Mouse (Mus musculus): ENCODE results near the gene Fntb. TPM values are rescaled to one million over a fixed set of nuclear protein-coding genes. Genes with fewer than 3 reads are reported as not detected.

Fntb gene
- polyA plus RNA-seq (2011; ENCODE audit: insufficient read depth, insufficient read length, low read depth, missing spikeins): 68.6 and 81.0 TPM in 2 replicates

GRCm38 (mm10) chr12:76765354-76765851 lies at the start of gene Fntb, which contains the start of gene Churc1:
Gene Fntb (plus strand): TSS chr12:76765589.
Gene Churc1 (plus strand): TSS chr12:76765538.
- Histone ChIP-seq H3K4me3 (ENCODE audit: low read depth, low read length) (peak within 1 kb of the TSS; percentile 83), H3K36me3 (ENCODE audit: control insufficient read depth, insufficient read depth, low read length, poor library complexity, severe bottlenecking) (no peaks in the 10 kb centered on the region), H3K9me3 (replicated peaks; ENCODE audit: control insufficient read depth, insufficient read depth, low read length, poor library complexity, severe bottlenecking) (no peaks in the 10 kb centered on the region), H3K9ac (ENCODE audit: low read depth, poor library complexity, severe bottlenecking) (peak within 1 kb of the TSS; percentile 35), H3K4me1 (ENCODE audit: control insufficient read depth, insufficient read depth, low read length) (no peaks in the 10 kb centered on the region), H3K27me3 (ENCODE audit: control insufficient read depth, insufficient read depth, low read length, poor library complexity, severe bottlenecking) (no peaks in the 10 kb centered on the region), H3K27ac (ENCODE audit: insufficient read depth, low read length) (no peak within 1 kb of the TSS)
- no peak for TF ChIP-seq POLR2A (IDR thresholded peaks at IDR 0.05; ENCODE audit: insufficient read depth, low read length)
- no peak for TF ChIP-seq CTCF (IDR thresholded peaks at IDR 0.05; ENCODE audit: low read depth, low read length)
- no peak for TF ChIP-seq EP300 (IDR thresholded peaks at IDR 0.05; ENCODE audit: insufficient read depth, low read depth, low read length)

GRCm38 (mm10) chr12:76718384-76718783 lies 47.0 kb upstream of the Fntb start:
- Histone ChIP-seq H3K27me3 (ENCODE audit: control insufficient read depth, insufficient read depth, low read length, poor library complexity, severe bottlenecking) (no peaks in the 10 kb centered on the region), H3K4me1 (ENCODE audit: control insufficient read depth, insufficient read depth, low read length) (no peaks in the 10 kb centered on the region), H3K4me3 (ENCODE audit: low read depth, low read length) (no peak overlapping the region), H3K27ac (ENCODE audit: insufficient read depth, low read length) (no peak overlapping the region), H3K36me3 (ENCODE audit: control insufficient read depth, insufficient read depth, low read length, poor library complexity, severe bottlenecking) (no peaks in the 10 kb centered on the region), H3K9ac (ENCODE audit: low read depth, poor library complexity, severe bottlenecking) (no peak overlapping the region), H3K9me3 (replicated peaks; ENCODE audit: control insufficient read depth, insufficient read depth, low read length, poor library complexity, severe bottlenecking) (no peaks in the 10 kb centered on the region)
- TF ChIP-seq EP300 (IDR thresholded peaks at IDR 0.05; ENCODE audit: insufficient read depth, low read depth, low read length) (no peak), CTCF (IDR thresholded peaks at IDR 0.05; ENCODE audit: low read depth, low read length) (no peak), POLR2A (IDR thresholded peaks at IDR 0.05; ENCODE audit: insufficient read depth, low read length) (no peak)

GRCm38 (mm10) chr12:76720572-76720971 lies 44.8 kb upstream of the Fntb start:
- Histone ChIP-seq H3K27me3 (ENCODE audit: control insufficient read depth, insufficient read depth, low read length, poor library complexity, severe bottlenecking) (no peaks in the 10 kb centered on the region), H3K36me3 (ENCODE audit: control insufficient read depth, insufficient read depth, low read length, poor library complexity, severe bottlenecking) (no peaks in the 10 kb centered on the region), H3K4me1 (ENCODE audit: control insufficient read depth, insufficient read depth, low read length) (no peaks in the 10 kb centered on the region), H3K27ac (ENCODE audit: insufficient read depth, low read length) (no peak overlapping the region), H3K9ac (ENCODE audit: low read depth, poor library complexity, severe bottlenecking) (no peak overlapping the region), H3K9me3 (replicated peaks; ENCODE audit: control insufficient read depth, insufficient read depth, low read length, poor library complexity, severe bottlenecking) (no peaks in the 10 kb centered on the region), H3K4me3 (ENCODE audit: low read depth, low read length) (no peak overlapping the region)
- TF ChIP-seq CTCF (IDR thresholded peaks at IDR 0.05; ENCODE audit: low read depth, low read length): no peak
- no peak for TF ChIP-seq EP300 (IDR thresholded peaks at IDR 0.05; ENCODE audit: insufficient read depth, low read depth, low read length)
- TF ChIP-seq POLR2A (IDR thresholded peaks at IDR 0.05; ENCODE audit: insufficient read depth, low read length): no peak

GRCm38 (mm10) chr12:76722026-76722425 lies 43.4 kb upstream of the Fntb start:
- H3K27ac ChIP-seq (ENCODE audit: insufficient read depth, low read length): no peak overlapping the region
- H3K4me1 ChIP-seq (ENCODE audit: control insufficient read depth, insufficient read depth, low read length): no peaks in the 10 kb centered on the region
- TF ChIP-seq CTCF (IDR thresholded peaks at IDR 0.05; ENCODE audit: low read depth, low read length): no peak
- no peak for TF ChIP-seq POLR2A (IDR thresholded peaks at IDR 0.05; ENCODE audit: insufficient read depth, low read length)
- TF ChIP-seq EP300 (IDR thresholded peaks at IDR 0.05; ENCODE audit: insufficient read depth, low read depth, low read length): no peak
- no peaks in the 10 kb centered on the region for H3K9me3 ChIP-seq (replicated peaks; ENCODE audit: control insufficient read depth, insufficient read depth, low read length, poor library complexity, severe bottlenecking)
- no peaks in the 10 kb centered on the region for H3K27me3 ChIP-seq (ENCODE audit: control insufficient read depth, insufficient read depth, low read length, poor library complexity, severe bottlenecking)
- H3K36me3 ChIP-seq (ENCODE audit: control insufficient read depth, insufficient read depth, low read length, poor library complexity, severe bottlenecking): no peaks in the 10 kb centered on the region
- no peak overlapping the region for H3K9ac ChIP-seq (ENCODE audit: low read depth, poor library complexity, severe bottlenecking)
- no peak overlapping the region for H3K4me3 ChIP-seq (ENCODE audit: low read depth, low read length)

GRCm38 (mm10) chr12:76727955-76728354 lies 37.4 kb upstream of the Fntb start:
- no peak overlapping the region for H3K4me3 ChIP-seq (ENCODE audit: low read depth, low read length)
- no peaks in the 10 kb centered on the region for H3K4me1 ChIP-seq (ENCODE audit: control insufficient read depth, insufficient read depth, low read length)
- TF ChIP-seq EP300 (IDR thresholded peaks at IDR 0.05; ENCODE audit: insufficient read depth, low read depth, low read length): no peak
- no peak for TF ChIP-seq POLR2A (IDR thresholded peaks at IDR 0.05; ENCODE audit: insufficient read depth, low read length)
- TF ChIP-seq CTCF (IDR thresholded peaks at IDR 0.05; ENCODE audit: low read depth, low read length): no peak
- H3K9me3 ChIP-seq (replicated peaks; ENCODE audit: control insufficient read depth, insufficient read depth, low read length, poor library complexity, severe bottlenecking): peaks cover 6% of the 10 kb centered on the region; the same call in 1 of the 2 replicates
- H3K36me3 ChIP-seq (ENCODE audit: control insufficient read depth, insufficient read depth, low read length, poor library complexity, severe bottlenecking): no peaks in the 10 kb centered on the region
- no peaks in the 10 kb centered on the region; the same call in 1 of the 2 replicates for H3K27me3 ChIP-seq (ENCODE audit: control insufficient read depth, insufficient read depth, low read length, poor library complexity, severe bottlenecking)
- H3K9ac ChIP-seq (ENCODE audit: low read depth, poor library complexity, severe bottlenecking): no peak overlapping the region
- H3K27ac ChIP-seq (ENCODE audit: insufficient read depth, low read length): no peak overlapping the region

GRCm38 (mm10) chr12:76750866-76751459 lies 14.4 kb upstream of the Fntb start:
- Histone ChIP-seq H3K9ac (ENCODE audit: low read depth, poor library complexity, severe bottlenecking) (no peak overlapping the region), H3K9me3 (replicated peaks; ENCODE audit: control insufficient read depth, insufficient read depth, low read length, poor library complexity, severe bottlenecking) (peaks cover 9% of the 10 kb centered on the region; the same call in 1 of the 2 replicates), H3K4me3 (ENCODE audit: low read depth, low read length) (no peak overlapping the region), H3K27ac (ENCODE audit: insufficient read depth, low read length) (no peak overlapping the region), H3K27me3 (ENCODE audit: control insufficient read depth, insufficient read depth, low read length, poor library complexity, severe bottlenecking) (no peaks in the 10 kb centered on the region), H3K36me3 (ENCODE audit: control insufficient read depth, insufficient read depth, low read length, poor library complexity, severe bottlenecking) (no peaks in the 10 kb centered on the region), H3K4me1 (ENCODE audit: control insufficient read depth, insufficient read depth, low read length) (no peaks in the 10 kb centered on the region)
- TF ChIP-seq POLR2A (IDR thresholded peaks at IDR 0.05; ENCODE audit: insufficient read depth, low read length) (no peak), EP300 (IDR thresholded peaks at IDR 0.05; ENCODE audit: insufficient read depth, low read depth, low read length) (no peak), CTCF (IDR thresholded peaks at IDR 0.05; ENCODE audit: low read depth, low read length) (no peak)

Measured in ES-Bruce4 (cell line).